Mouse (Mus musculus): ENCODE measurements around the gene Clec1a. TPM values are rescaled to one million over a fixed set of nuclear protein-coding genes. Genes with fewer than 3 reads are reported as not detected.

Clec1a gene
- polyA plus RNA-seq, 1 experiment from 2014 or later, result 0.38 TPM

Other genes with a start within 250 kb of the Clec1a start
- 1.3 TPM in 2 replicates for gene Cd69, start 176.6 kb downstream of the Clec1a start, polyA plus RNA-seq (2016; fragmentation: Nextera tagmentation; extraction: Ambion mirVana)
- gene 4922502D21Rik, start 120.2 kb downstream of the Clec1a start, polyA plus RNA-seq (2016; fragmentation: Nextera tagmentation; extraction: Ambion mirVana), result not detected in 2 replicates
- gene Clec12a, start 109.3 kb downstream of the Clec1a start, polyA plus RNA-seq (2016; fragmentation: Nextera tagmentation; extraction: Ambion mirVana), result 2.7 and 3.3 TPM in 2 replicates
- not detected in 2 replicates for gene Clec12b, start 66.1 kb downstream of the Clec1a start, polyA plus RNA-seq (2016; fragmentation: Nextera tagmentation; extraction: Ambion mirVana)
- 31.9 and 32.7 TPM in 2 replicates for gene Clec1b, start 54.7 kb downstream of the Clec1a start, polyA plus RNA-seq (2016; fragmentation: Nextera tagmentation; extraction: Ambion mirVana)
- gene Clec9a, start 43.1 kb downstream of the Clec1a start, polyA plus RNA-seq (2016; fragmentation: Nextera tagmentation; extraction: Ambion mirVana), result 0.29 and 0.39 TPM in 2 replicates
- gene Olr1, start 55.2 kb upstream of the Clec1a start, polyA plus RNA-seq (2016; fragmentation: Nextera tagmentation; extraction: Ambion mirVana), result 0.74 and 0.83 TPM in 2 replicates
- not detected in 2 replicates for gene Tmem52b, start 60.6 kb upstream of the Clec1a start, polyA plus RNA-seq (2016; fragmentation: Nextera tagmentation; extraction: Ambion mirVana)
- gene Gabarapl1, start 81.2 kb upstream of the Clec1a start, polyA plus RNA-seq (2016; fragmentation: Nextera tagmentation; extraction: Ambion mirVana), result 37.8 and 38.0 TPM in 2 replicates
- gene Klre1, start 125.9 kb upstream of the Clec1a start, polyA plus RNA-seq (2016; fragmentation: Nextera tagmentation; extraction: Ambion mirVana), result not detected in 2 replicates
- 0.18 and 0.83 TPM in 2 replicates for gene Klrd1, start 139.8 kb upstream of the Clec1a start, polyA plus RNA-seq (2016; fragmentation: Nextera tagmentation; extraction: Ambion mirVana)
- 0.16 and 0.21 TPM in 2 replicates for gene Klrk1, start 171.9 kb upstream of the Clec1a start, polyA plus RNA-seq (2016; fragmentation: Nextera tagmentation; extraction: Ambion mirVana)
- not detected in 2 replicates for gene Klrc3, start 191.3 kb upstream of the Clec1a start, polyA plus RNA-seq (2016; fragmentation: Nextera tagmentation; extraction: Ambion mirVana)
- not detected in 2 replicates for gene Klrc2, start 208.7 kb upstream of the Clec1a start, polyA plus RNA-seq (2016; fragmentation: Nextera tagmentation; extraction: Ambion mirVana)
- not detected in 2 replicates for gene Klrc1, start 227.0 kb upstream of the Clec1a start, polyA plus RNA-seq (2016; fragmentation: Nextera tagmentation; extraction: Ambion mirVana)

Data from liver, embryonic 12.5 days (tissue).